In genomic region chr14:13355569-13356362, GRCm38 (mm10) we compare ENCODE assay signal across 8 mouse cellular contexts.
A peak's percentile ranks its signal among the peaks of the same experiment; 100 is the strongest.
DNase-seq lines count a peak whose midpoint lies in the region; ATAC-seq and TF ChIP-seq lines count a peak whose summit lies in the region.

No protein-coding gene starts in this region.

- H3K27me3 ChIP-seq in forebrain, embryonic 12.5 days: no peaks in the 10 kb centered on the region
- no peaks in the 10 kb centered on the region for H3K27me3 ChIP-seq in intestine, postnatal 0 days (replicated peaks; ENCODE audit: control insufficient read depth, insufficient read depth, low read length)
- H3K27me3 ChIP-seq in midbrain, embryonic 14.5 days (ENCODE audit: control insufficient read depth, insufficient read depth, low read length): no peaks in the 10 kb centered on the region

- no peak overlapping the region for H3K4me3 ChIP-seq in forebrain, embryonic 12.5 days (replicated peaks)
- no peak overlapping the region for H3K4me3 ChIP-seq in intestine, postnatal 0 days (ENCODE audit: low read depth, low read length)
- no peak overlapping the region for H3K4me3 ChIP-seq in midbrain, embryonic 14.5 days (replicated peaks; ENCODE audit: low read depth, low read length)

- DNase-seq in urinary bladder, postnatal 36 days (ENCODE audit: low spot score in 2 of 2): peak; percentile 3 to 38
- no peak for DNase-seq in urinary bladder, postnatal 10 days (ENCODE audit: low spot score)
- peak; percentile 30 for DNase-seq in c-Kit-positive CD71-positive TER-119-positive erythroid progenitor cells, embryonic 14.5 days (ENCODE audit: low spot score)
- peak; percentile 83 to 84 for DNase-seq in left cerebral cortex, postnatal 14 days (ENCODE audit: low spot score in 2 of 2)
- DNase-seq in midbrain, embryonic 14.5 days: peak; percentile 94
- peak; percentile 5 for DNase-seq in thymus, postnatal 14 days

- intact Hi-C loops in left cerebral cortex, postnatal 14 days (cut with DNase I): loop anchor here (2.0 to 10.0 kb wide), 5 partner anchors 107 to 739 kb away; no protein-coding TSS in a partner anchor

- peak; percentile 67 for ATAC-seq in forebrain, embryonic 12.5 days (ENCODE audit: low FRiP score)
- ATAC-seq in intestine, postnatal 0 days: no peak
- ATAC-seq in midbrain, embryonic 14.5 days (ENCODE audit: low FRiP score, low TSS enrichment): peak; percentile 44; the same call in 1 of the 2 replicates

- WGBS in forebrain, embryonic 12.5 days: 8% methylated on average over 7 of the region's 7 CpGs
- WGBS in intestine, postnatal 0 days: 9% methylated on average over 7 of the region's 7 CpGs
- 12% methylated on average over 7 of the region's 7 CpGs for WGBS in midbrain, embryonic 14.5 days

- H3K4me2 ChIP-seq in forebrain, embryonic 12.5 days: no peak overlapping the region
- H3K4me2 ChIP-seq in intestine, postnatal 0 days (replicated peaks; ENCODE audit: low read depth): no peak overlapping the region
- no peak overlapping the region for H3K4me2 ChIP-seq in midbrain, embryonic 14.5 days (ENCODE audit: low read length)

- H3K9me3 ChIP-seq in forebrain, embryonic 12.5 days: no peaks in the 10 kb centered on the region
- no peaks in the 10 kb centered on the region for H3K9me3 ChIP-seq in intestine, postnatal 0 days (ENCODE audit: control insufficient read depth)
- no peaks in the 10 kb centered on the region for H3K9me3 ChIP-seq in midbrain, embryonic 14.5 days (ENCODE audit: control insufficient read depth, low read length)

- H3K36me3 ChIP-seq in forebrain, embryonic 12.5 days (replicated peaks): no peaks in the 10 kb centered on the region
- no peaks in the 10 kb centered on the region for H3K36me3 ChIP-seq in intestine, postnatal 0 days (ENCODE audit: control insufficient read depth, insufficient read depth)
- H3K36me3 ChIP-seq in midbrain, embryonic 14.5 days (ENCODE audit: control insufficient read depth, insufficient read depth, low read length): no peaks in the 10 kb centered on the region

- peak; percentile 92 for TF ChIP-seq CTCF in intestine, postnatal 0 days (IDR thresholded peaks at IDR 0.05; ENCODE audit: low read depth)

- 0 out of 2 replicates have a peak, but pooled peaks cover 3% of the 10 kb centered on the region for H3K4me1 ChIP-seq in forebrain, embryonic 12.5 days
- no peaks in the 10 kb centered on the region for H3K4me1 ChIP-seq in intestine, postnatal 0 days (replicated peaks; ENCODE audit: control insufficient read depth, insufficient read depth, low read length)
- no peaks in the 10 kb centered on the region for H3K4me1 ChIP-seq in midbrain, embryonic 14.5 days (ENCODE audit: control insufficient read depth, insufficient read depth, low read length)

- H3K27ac ChIP-seq in forebrain, embryonic 12.5 days: no peak overlapping the region
- no peak overlapping the region for H3K27ac ChIP-seq in intestine, postnatal 0 days (ENCODE audit: low read depth, low read length)
- H3K27ac ChIP-seq in midbrain, embryonic 14.5 days (replicated peaks; ENCODE audit: low read depth, low read length): no peak overlapping the region

- no peak overlapping the region for H3K9ac ChIP-seq in forebrain, embryonic 12.5 days
- no peak overlapping the region for H3K9ac ChIP-seq in intestine, postnatal 0 days (ENCODE audit: low read depth, low read length)
- no peak overlapping the region for H3K9ac ChIP-seq in midbrain, embryonic 14.5 days (replicated peaks; ENCODE audit: low read length)
